Mouse (Mus musculus): Measurements from ENCODE around the gene Trip10. TPM values are rescaled to one million over a fixed set of nuclear protein-coding genes. Genes with fewer than 3 reads are reported as not detected.
"Not testable (repeated sequence)": the region's sequence is repeated elsewhere in the genome, so short reads cannot be mapped to it uniquely, and the experiment has no call there.

Gene Trip10
- polyA plus RNA-seq, 2 experiments = 6.0 to 6.6 TPM

DNA sequence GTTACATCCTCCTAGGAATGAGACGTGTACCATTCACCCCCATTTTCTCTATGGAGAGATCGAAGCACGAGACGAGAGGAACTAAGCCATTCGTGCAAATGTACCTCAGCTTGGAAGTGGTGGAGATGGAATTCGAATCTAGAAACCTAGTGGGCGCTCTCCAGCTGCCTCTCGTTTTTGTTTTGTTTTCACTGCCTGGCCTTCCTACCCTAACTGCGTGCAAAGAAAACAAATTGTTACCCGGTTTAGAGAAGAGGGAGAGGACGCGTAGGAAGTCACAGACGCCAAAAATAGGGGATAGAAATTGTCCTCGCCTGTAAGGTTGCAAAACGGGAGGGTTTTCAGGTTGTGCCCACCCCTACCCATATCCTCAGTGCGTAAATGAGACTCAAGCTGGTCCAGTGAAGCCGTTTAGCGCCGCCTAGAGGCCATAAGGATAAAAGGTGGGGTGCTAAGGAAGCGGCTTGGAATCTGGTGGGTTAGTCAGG lies 27.4 kb downstream of the Trip10 start:
- Histone ChIP-seq H3K4me1 (replicated peaks; ENCODE audit: control insufficient read depth in 2 of 2, insufficient read depth in 2 of 2, low read length in 1 of 2) (peaks cover 4 to 17% of the 10 kb centered on the region in 2 experiments), H3K27me3 (ENCODE audit: control insufficient read depth, insufficient read depth, low read length) (peaks cover 17% of the 10 kb centered on the region), H3K9me3 (ENCODE audit: control insufficient read depth, low read length) (no peaks in the 10 kb centered on the region), H3K9ac (replicated peaks) (peak overlapping the region; percentile 14; the same call in 1 of the 2 replicates), H3K27ac (no peak overlapping the region), H3K4me3 (ENCODE audit: insufficient read depth in 1 of 2, low read depth in 2 of 2, low read length in 2 of 2) (peak overlapping the region; percentile 48 to 89), H3K4me2 (ENCODE audit: low read depth) (peak overlapping the region; percentile 65), H3K36me3 (replicated peaks; ENCODE audit: control insufficient read depth, insufficient read depth, low read depth) (no peaks in the 10 kb centered on the region)
- DNase-seq (ENCODE audit: low read depth in 3 of 3, low spot score in 3 of 3) (peak; percentile 57 to 67 (median 59)), ATAC-seq (ENCODE audit: insufficient read depth) (peak; percentile 46; the same call in 1 of the 2 replicates)
- under 1% methylated on average over 20 of the region's 20 CpGs for WGBS (ENCODE audit: insufficient replicate concordance)
- no peak for TF ChIP-seq EP300 (IDR thresholded peaks at IDR 0.05; ENCODE audit: low read depth)
- peak; percentile 89 for TF ChIP-seq CTCF (IDR thresholded peaks at IDR 0.05; ENCODE audit: low read depth)

DNA sequence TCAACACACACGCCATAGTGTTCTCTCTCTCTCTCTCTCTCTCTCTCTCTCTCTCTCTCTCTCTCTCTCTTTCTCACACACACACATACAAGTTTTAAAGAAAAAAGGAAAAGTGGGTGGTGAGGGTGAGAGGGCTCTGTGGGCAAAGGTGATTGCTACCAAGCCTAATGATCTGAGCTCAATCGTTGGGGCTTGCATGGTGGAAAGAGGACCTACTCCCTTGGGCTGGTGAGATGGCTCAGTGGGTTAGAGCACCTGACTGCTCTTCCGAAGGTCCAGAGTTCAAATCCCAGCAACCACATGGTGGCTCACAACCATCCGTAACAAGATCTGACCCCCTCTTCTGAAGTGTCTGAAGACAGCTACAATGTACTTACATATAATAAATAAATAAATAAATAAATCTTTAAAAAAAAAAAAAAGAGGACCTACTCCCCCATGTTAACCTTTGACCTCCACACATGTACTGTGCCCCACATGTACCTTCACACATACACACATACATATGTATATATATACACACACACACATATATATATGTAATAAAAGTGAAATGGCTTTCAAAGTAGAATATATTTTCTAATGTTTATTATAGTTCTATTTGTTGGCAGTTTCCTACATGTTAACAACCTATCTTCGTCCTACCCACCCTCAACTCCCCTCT lies 28.5 kb downstream of the Trip10 start:
- H3K4me3 ChIP-seq (ENCODE audit: insufficient read depth in 1 of 2, low read depth in 2 of 2, low read length in 2 of 2); H3K9me3 ChIP-seq (ENCODE audit: control insufficient read depth, low read length); DNase-seq (ENCODE audit: low read depth in 3 of 3, low spot score in 3 of 3); H3K9ac ChIP-seq (replicated peaks); H3K27ac ChIP-seq; H3K4me2 ChIP-seq (ENCODE audit: low read depth); H3K36me3 ChIP-seq (replicated peaks; ENCODE audit: control insufficient read depth, insufficient read depth, low read depth); ATAC-seq (ENCODE audit: insufficient read depth): not testable (repeated sequence)
- peaks cover 17% of the 10 kb centered on the region for H3K27me3 ChIP-seq (ENCODE audit: control insufficient read depth, insufficient read depth, low read length)
- peaks cover 4 to 17% of the 10 kb centered on the region in 2 experiments for H3K4me1 ChIP-seq (replicated peaks; ENCODE audit: control insufficient read depth in 2 of 2, insufficient read depth in 2 of 2, low read length in 1 of 2)
- 68% methylated on average over 4 of the region's 5 CpGs for WGBS (ENCODE audit: insufficient replicate concordance)

DNA sequence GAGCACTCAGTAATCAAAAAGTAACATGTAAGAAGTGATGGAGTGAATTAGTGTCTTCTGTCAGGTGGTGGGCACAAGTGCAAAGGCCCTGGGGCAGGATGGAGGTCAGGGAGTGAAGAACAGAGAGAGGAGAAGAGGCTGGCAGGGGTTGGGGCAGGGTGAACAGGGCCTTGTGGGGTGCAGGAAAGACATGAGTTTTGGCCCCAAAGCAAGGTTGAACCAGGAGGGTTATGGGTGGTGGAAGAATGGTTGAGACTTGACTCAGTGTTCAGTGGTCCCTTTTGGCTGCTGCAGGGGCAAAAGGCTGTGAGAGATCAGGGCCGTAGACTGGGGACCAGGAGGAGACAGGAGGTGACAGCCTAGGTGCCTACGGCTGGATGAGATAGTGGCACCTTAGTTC lies 29.3 kb downstream of the Trip10 start:
- Histone ChIP-seq H3K9me3 (ENCODE audit: control insufficient read depth, low read length) (no peaks in the 10 kb centered on the region), H3K4me3 (ENCODE audit: insufficient read depth in 1 of 2, low read depth in 2 of 2, low read length in 2 of 2) (no peak overlapping the region; a peak in 1 of 4 replicates), H3K4me2 (ENCODE audit: low read depth) (peak overlapping the region; percentile 56), H3K27ac (no peak overlapping the region), H3K27me3 (ENCODE audit: control insufficient read depth, insufficient read depth, low read length) (peaks cover 17% of the 10 kb centered on the region), H3K36me3 (replicated peaks; ENCODE audit: control insufficient read depth, insufficient read depth, low read depth) (no peaks in the 10 kb centered on the region), H3K9ac (replicated peaks) (no peak overlapping the region), H3K4me1 (replicated peaks; ENCODE audit: control insufficient read depth in 2 of 2, insufficient read depth in 2 of 2, low read length in 1 of 2) (peaks cover 4 to 17% of the 10 kb centered on the region in 2 experiments)
- no peak for DNase-seq (ENCODE audit: low read depth in 3 of 3, low spot score in 3 of 3)
- 21% methylated on average over 2 of the region's 2 CpGs for WGBS (ENCODE audit: insufficient replicate concordance)
- no peak for TF ChIP-seq EP300 (IDR thresholded peaks at IDR 0.05; ENCODE audit: low read depth)
- TF ChIP-seq CTCF (IDR thresholded peaks at IDR 0.05; ENCODE audit: low read depth) = no peak
- no peak for ATAC-seq (ENCODE audit: insufficient read depth)

GRCm38 (mm10) chr17:57278943-57279590 lies 29.8 kb downstream of the Trip10 start, which contains the start of gene Vav1:
Gene Vav1 (plus strand): TSS chr17:57279100.
- TF ChIP-seq EP300 (IDR thresholded peaks at IDR 0.05; ENCODE audit: low read depth) (no peak), CTCF (IDR thresholded peaks at IDR 0.05; ENCODE audit: low read depth) (no peak)
- H3K36me3 ChIP-seq (replicated peaks; ENCODE audit: control insufficient read depth, insufficient read depth, low read depth) = no peaks in the 10 kb centered on the region
- DNase-seq (ENCODE audit: low read depth in 3 of 3, low spot score in 3 of 3) (no peak), ATAC-seq (ENCODE audit: insufficient read depth) (peak; percentile 25; the same call in 1 of the 2 replicates)
- H3K9ac ChIP-seq (replicated peaks) = peak within 1 kb of the TSS; percentile 36
- peak within 1 kb of the TSS; percentile 56 for H3K4me2 ChIP-seq (ENCODE audit: low read depth)
- peak within 1 kb of the TSS; percentile 51 to 53 for H3K4me3 ChIP-seq (ENCODE audit: insufficient read depth in 1 of 2, low read depth in 2 of 2, low read length in 2 of 2)
- peaks cover 4 to 17% of the 10 kb centered on the region in 2 experiments for H3K4me1 ChIP-seq (replicated peaks; ENCODE audit: control insufficient read depth in 2 of 2, insufficient read depth in 2 of 2, low read length in 1 of 2)
- 11% methylated on average over 26 of the region's 26 CpGs for WGBS (ENCODE audit: insufficient replicate concordance)
- peaks cover 17% of the 10 kb centered on the region for H3K27me3 ChIP-seq (ENCODE audit: control insufficient read depth, insufficient read depth, low read length)
- no peak within 1 kb of the TSS for H3K27ac ChIP-seq
- H3K9me3 ChIP-seq (ENCODE audit: control insufficient read depth, low read length) = no peaks in the 10 kb centered on the region

GRCm38 (mm10) chr17:57279591-57280224 lies 30.5 kb downstream of the Trip10 start:
- Histone ChIP-seq H3K4me1 (replicated peaks; ENCODE audit: control insufficient read depth in 2 of 2, insufficient read depth in 2 of 2, low read length in 1 of 2) (peaks cover 4 to 17% of the 10 kb centered on the region in 2 experiments), H3K9me3 (ENCODE audit: control insufficient read depth, low read length) (no peaks in the 10 kb centered on the region), H3K4me3 (ENCODE audit: insufficient read depth in 1 of 2, low read depth in 2 of 2, low read length in 2 of 2) (peak overlapping the region; percentile 51 to 53), H3K27ac (no peak overlapping the region), H3K27me3 (ENCODE audit: control insufficient read depth, insufficient read depth, low read length) (peaks cover 13% of the 10 kb centered on the region), H3K9ac (replicated peaks) (peak overlapping the region; percentile 36; the same call in 1 of the 2 replicates), H3K4me2 (ENCODE audit: low read depth) (peak overlapping the region; percentile 56), H3K36me3 (replicated peaks; ENCODE audit: control insufficient read depth, insufficient read depth, low read depth) (no peaks in the 10 kb centered on the region)
- no peak for DNase-seq (ENCODE audit: low read depth in 3 of 3, low spot score in 3 of 3)
- no peak for TF ChIP-seq CTCF (IDR thresholded peaks at IDR 0.05; ENCODE audit: low read depth)
- no peak for TF ChIP-seq EP300 (IDR thresholded peaks at IDR 0.05; ENCODE audit: low read depth)
- no peak for ATAC-seq (ENCODE audit: insufficient read depth)
- 22% methylated on average over 9 of the region's 9 CpGs for WGBS (ENCODE audit: insufficient replicate concordance)
